Mouse (Mus musculus) spleen, postnatal 10 days (tissue): Measurements from ENCODE around the gene Sirt3.

Experiments
- DNase-seq, 2 experiments: peaks; one replicate each; pipeline ENCODE4 v3.0.0; 2021 to 2022; ENCODE audit warnings: low spot score in 2 of 2

Gene Sirt3

GRCm38 (mm10) chr7:140881696-140882468 lies at the start of gene Sirt3, which contains the start of gene Psmd13:
TSS of gene Sirt3 (minus strand) at chr7:140882309.
TSS of gene Psmd13 (plus strand) at chr7:140881968.
- peak; percentile 95 to 98 for DNase-seq

- DNase-seq = no peak
These were observed 45.1 kb upstream of the Sirt3 start for GRCm38 (mm10) chr7:140927181-140927580.

GRCm38 (mm10) chr7:140923070-140923775 lies 41.1 kb upstream of the Sirt3 start:
- DNase-seq = no peak

- DNase-seq = no peak
These were observed 40.4 kb upstream of the Sirt3 start for GRCm38 (mm10) chr7:140922398-140923069.

DNA sequence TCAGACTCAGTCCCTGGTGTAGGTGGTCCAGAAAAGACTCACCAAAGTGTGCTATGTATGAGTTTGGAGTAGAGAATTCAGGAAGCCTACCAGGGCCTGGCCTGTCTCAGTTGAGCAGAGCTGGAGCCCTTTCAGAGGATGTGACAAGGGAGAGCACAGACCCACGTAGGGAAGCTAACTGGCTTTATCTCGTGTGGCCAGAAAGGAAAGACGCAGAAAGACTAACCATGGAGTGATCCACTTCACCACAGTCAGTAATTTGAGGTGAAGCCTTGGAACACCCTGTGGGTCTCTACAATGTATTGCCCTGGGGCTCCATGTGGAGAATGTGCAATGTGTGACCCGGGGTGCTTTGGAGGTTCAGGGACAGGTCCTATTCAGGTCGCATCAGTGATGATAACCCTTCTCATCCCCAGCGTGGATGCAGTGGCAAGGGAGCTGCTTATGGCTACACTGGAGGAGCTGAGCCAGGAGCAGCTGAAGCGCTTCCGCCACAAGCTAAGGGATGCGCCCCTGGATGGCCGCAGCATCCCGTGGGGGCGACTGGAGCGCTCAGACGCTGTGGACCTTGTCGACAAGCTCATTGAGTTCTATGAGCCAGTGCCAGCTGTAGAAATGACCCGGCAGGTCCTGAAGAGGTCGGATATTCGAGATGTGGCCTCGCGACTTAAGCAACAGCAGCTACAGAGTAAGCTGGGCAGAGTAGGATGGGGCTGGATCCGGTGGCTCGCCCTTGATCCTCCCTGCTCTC lies 39.3 kb upstream of the Sirt3 start:
- DNase-seq = no peak

DNA sequence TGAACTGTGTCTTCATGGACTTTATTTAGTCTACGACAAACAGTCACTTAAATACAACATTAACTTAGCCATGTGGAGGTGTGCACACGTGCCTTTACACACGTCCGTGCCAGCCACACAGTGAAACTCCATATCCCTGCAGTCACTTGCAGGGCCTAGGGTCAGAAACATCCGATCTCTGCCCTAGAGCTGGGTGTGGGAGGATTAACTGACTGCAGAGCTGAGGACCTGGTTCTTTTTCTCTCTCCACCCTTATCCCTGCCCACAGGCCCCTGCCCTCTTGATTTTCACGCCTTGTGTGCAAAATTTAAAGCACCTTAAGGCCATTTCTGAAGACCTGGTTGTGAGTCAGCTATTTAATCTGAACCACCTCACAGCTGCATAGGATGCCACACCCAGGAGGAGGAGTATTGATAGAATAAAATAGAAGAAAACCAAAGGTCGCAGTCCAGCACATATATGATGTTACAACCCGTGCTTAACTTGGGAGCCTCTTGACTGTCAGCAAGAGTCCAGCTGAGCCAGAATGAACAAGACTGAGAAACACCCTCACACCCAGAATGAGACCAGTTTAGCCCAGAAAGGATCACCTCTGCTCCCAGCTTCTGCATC lies 38.4 kb upstream of the Sirt3 start, which contains the start of gene Nlrp6:
Gene Nlrp6 (plus strand): TSS at position 485 of the 612 bp plus-strand sequence.
- no peak for DNase-seq

- no peak for DNase-seq
These were observed 37.8 kb upstream of the Sirt3 start for GRCm38 (mm10) chr7:140919911-140920310.

GRCm38 (mm10) chr7:140914031-140914690 lies 32.1 kb upstream of the Sirt3 start:
- DNase-seq = no peak

DNA sequence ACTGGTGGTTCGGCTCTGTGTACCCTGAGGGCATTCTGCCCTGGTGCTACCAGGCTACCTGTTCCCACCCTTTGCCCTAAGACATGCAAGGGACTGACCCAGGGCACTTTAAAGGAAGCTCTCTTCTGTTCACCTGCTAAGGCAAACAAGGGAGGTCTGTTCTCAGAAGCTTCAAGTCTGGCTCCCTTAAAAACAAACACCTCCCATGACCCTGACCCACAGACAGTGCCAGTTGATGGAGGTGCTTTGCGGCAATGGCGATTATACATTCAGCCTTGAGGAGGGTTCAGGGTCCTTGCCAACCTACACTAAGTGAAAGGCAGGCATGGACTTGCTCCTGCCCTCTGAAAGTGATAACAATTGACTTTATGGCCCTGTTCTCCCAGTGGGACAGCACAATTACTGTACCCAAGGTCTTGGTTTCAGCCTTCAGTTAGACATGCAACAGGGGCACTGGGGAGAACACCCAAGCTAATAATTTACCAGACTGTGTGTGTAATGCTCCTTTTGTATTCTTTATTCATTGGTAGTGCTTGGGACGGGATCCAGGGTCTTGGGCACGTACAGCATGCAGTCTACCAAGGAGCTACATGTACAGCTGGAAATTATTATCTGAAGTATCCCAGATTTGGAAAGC lies 30.9 kb upstream of the Sirt3 start:
- DNase-seq = no peak

GRCm38 (mm10) chr7:140912293-140912692 lies 30.2 kb upstream of the Sirt3 start:
- DNase-seq = no peak

- DNase-seq = peak; percentile 53 to 79
These were observed 26.6 kb upstream of the Sirt3 start for GRCm38 (mm10) chr7:140908634-140909107.

DNA sequence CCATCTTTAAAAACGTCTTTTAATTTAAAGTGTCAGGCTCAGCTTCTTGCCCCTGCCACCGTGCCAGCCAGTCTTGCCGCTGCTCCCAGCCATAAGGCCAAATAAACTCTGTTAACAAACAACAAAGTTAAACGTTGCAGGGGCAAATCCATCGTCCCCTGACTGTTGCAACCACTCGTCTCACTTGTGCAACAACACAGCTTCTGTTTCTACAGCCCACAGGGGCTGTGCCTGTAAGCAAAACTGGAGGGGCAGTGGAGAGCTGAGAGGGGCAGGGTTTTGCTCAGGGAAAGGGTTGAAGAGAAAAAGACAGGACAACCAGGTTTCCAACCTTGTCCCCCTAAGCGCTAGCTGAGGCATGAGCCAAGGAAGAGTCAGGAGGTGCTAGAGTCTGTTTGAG lies 26.1 kb upstream of the Sirt3 start:
- DNase-seq = no peak

GRCm38 (mm10) chr7:140907697-140908096 lies 25.6 kb upstream of the Sirt3 start:
- no peak for DNase-seq

DNA sequence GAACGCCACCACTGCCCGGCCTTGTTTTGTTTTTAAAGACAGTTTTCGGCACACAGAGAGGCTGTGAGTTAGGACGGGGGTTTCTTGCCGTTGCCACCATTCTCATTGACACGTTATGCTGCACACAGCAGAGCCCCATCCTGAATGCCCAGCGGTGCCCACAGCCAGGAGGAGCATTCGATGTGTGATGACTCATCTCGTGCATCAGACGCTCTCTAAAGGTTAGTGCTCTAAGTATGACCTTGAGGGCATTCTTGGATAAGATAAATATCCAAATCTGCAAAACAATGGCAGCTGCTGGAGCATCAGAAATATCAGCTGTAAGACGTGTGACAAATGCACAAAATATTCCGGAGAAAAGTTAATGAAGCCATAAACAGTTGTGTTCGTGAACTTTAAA lies 25.0 kb upstream of the Sirt3 start:
- no peak for DNase-seq

- DNase-seq = no peak
These were observed 23.6 kb upstream of the Sirt3 start for GRCm38 (mm10) chr7:140905642-140906081.

DNA sequence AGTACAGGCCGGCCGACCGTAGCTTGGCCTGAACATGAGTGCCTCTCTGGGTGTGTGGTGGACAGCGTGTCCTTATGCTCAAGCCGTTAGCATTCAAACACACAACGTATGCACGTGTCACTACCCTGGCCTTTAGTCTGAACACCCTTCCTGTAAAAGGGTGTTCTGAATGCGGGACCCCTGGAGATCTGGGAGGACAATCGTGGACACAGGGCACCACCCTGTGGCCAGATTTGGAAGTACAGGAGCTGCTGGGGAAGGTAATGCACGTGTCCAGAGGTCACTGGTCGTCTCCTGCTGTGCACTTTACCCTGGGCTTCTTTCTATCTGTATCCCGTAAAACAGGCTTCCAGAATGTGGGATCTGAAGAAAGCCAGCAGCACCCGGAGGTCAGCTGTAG lies 21.1 kb upstream of the Sirt3 start:
- peak; percentile 76 to 86 for DNase-seq

- DNase-seq = no peak
These were observed 20.1 kb upstream of the Sirt3 start for GRCm38 (mm10) chr7:140902036-140902875.

GRCm38 (mm10) chr7:140900220-140900619 lies 18.1 kb upstream of the Sirt3 start, which contains the start of gene Cox8b:
TSS of gene Cox8b (minus strand) at chr7:140900446.
- DNase-seq = no peak

GRCm38 (mm10) chr7:140899121-140899520 lies 17.0 kb upstream of the Sirt3 start:
- DNase-seq = no peak
